Mouse (Mus musculus) heart, postnatal 0 days (tissue): ENCODE measurements around the gene Mrps2. TPM values are rescaled to one million over a fixed set of nuclear protein-coding genes. Genes with fewer than 3 reads are reported as not detected.
A peak's percentile ranks its signal among the peaks of the same experiment; 100 is the strongest.

ENCODE experiments used
- ATAC-seq: fragments of 200-750 bp; cut with Nextera tagmentation; 2 replicates; pipeline ENCODE4 v1.8.0; 2017; ENCODE audit warnings: low read depth, moderate number of reproducible peaks, moderate library complexity; ENCODE audit not compliant: insufficient read depth
- DNase-seq: peaks from one replicate; pipeline ENCODE4 v3.0.0-alpha.2; 2016; ENCODE audit warnings: low spot score
- H3K27ac ChIP-seq: fragments of 300-500 bp; sonication (generic); 2 replicates; pipeline ENCODE4 v1.5.1; 2014; ENCODE audit warnings: low read depth, mild to moderate bottlenecking
- H3K27me3 ChIP-seq: fragments of 300-500 bp; sonication (generic); 2 replicates; pipeline ENCODE4 v1.6.1; 2014; ENCODE audit warnings: low read length, mixed read lengths; ENCODE audit not compliant: control insufficient read depth, insufficient read depth
- H3K36me3 ChIP-seq: fragments of 300-500 bp; sonication (generic); replicated peaks from 2 replicates; pipeline ENCODE4 v1.6.1; 2014; ENCODE audit warnings: low read length, mixed read lengths; ENCODE audit not compliant: control insufficient read depth, insufficient read depth
- H3K4me1 ChIP-seq: fragments of 300-500 bp; sonication (generic); 2 replicates; pipeline ENCODE4 v1.6.1; 2014; ENCODE audit warnings: antibody characterized with exemption; ENCODE audit not compliant: control insufficient read depth, insufficient read depth
- H3K4me2 ChIP-seq: fragments of 300-500 bp; sonication (generic); 2 replicates; pipeline ENCODE4 v1.6.1; 2014; ENCODE audit warnings: low read depth, mild to moderate bottlenecking, low read length, moderate library complexity
- H3K4me3 ChIP-seq: fragments of 300-500 bp; sonication (generic); 2 replicates; pipeline ENCODE4 v1.5.1; 2014; ENCODE audit warnings: low read depth, low read length
- H3K9ac ChIP-seq: fragments of 300-500 bp; sonication (generic); replicated peaks from 2 replicates; pipeline ENCODE4 v1.6.1; 2014; ENCODE audit warnings: low read depth, low read length, mixed read lengths
- H3K9me3 ChIP-seq: fragments of 300-500 bp; sonication (generic); replicated peaks from 2 replicates; pipeline ENCODE4 v1.6.1; 2016; ENCODE audit warnings: low read length; ENCODE audit not compliant: control insufficient read depth
- CTCF ChIP-seq: IDR thresholded peaks from 2 replicates; pipeline ENCODE4 v1.5.1; 2016; ENCODE audit warnings: antibody characterized with exemption, control low read depth, low read depth
- EP300 ChIP-seq: IDR thresholded peaks from 2 replicates; pipeline ENCODE4 v1.6.1; 2016; ENCODE audit warnings: antibody characterized with exemption, low read depth
- WGBS: fragments of 180-500 bp; shearing (Covaris S2); extraction: QIAGEN DNeasy Blood & Tissue Kit; methylation state at CpG from one replicate; pipeline ENCODE4 v1.1.7; 2014; 5-methylcytosine and 5-hydroxymethylcytosine counted together
- polyA plus RNA-seq: library from polyadenylated mRNA; unstranded; fragments of >200 nt; fragmentation: Nextera tagmentation; extraction: Ambion mirVana; gene quantifications from 2 replicates; pipeline ENCODE4 v1.2.1, GENCODE M21; 2015
- total RNA-seq: library from RNA; depleted of rRNA; stranded (reverse); fragments of >200 nt; gene quantifications from 2 replicates; pipeline ENCODE4 v1.2.3, GENCODE M21; 2014; ENCODE audit warnings: low replicate concordance

Mrps2 gene
- total and polyA plus RNA-seq, 2 experiments from 2014 or later = 29.8 to 45.0 TPM

DNA sequence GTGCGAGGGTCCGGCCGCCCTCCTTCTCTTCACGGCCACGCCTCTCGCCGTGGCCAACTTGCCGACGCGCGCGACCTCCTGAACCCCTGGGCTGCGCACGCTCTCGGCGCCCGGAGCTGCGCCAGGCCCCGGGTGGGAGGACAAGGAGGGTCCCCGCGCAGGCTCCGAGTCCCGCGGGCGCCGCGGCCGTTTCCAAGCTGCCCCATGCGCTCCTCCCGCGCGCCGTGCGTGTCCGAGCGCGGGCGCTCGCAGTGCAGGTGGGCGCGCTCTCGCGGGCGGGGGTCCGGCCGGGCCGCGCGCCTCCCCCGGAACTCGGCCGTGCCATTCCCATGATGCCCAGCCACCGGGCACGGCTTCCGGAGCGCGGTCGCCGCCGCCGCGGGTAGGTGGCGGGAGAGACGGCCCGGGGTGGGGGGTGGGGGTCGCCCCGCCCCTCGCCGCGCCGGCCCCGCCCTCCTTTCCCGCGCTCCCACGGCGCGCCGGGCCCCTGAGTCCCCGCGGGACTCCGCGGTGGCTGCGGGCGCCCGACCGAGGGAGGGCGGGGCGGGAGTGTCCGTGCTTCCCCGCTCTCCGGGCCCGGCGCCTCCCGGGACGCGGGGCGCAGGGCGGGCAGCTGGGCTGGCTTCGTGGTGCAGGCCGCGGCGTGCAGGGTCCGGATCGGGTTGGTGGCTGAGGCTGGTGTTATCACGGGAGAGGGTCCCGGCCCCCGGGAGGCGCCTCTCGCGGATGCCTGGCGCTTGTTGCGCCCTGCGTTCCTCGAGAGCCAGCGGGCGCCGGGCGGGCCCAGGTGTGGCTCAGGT lies 21.2 kb upstream of the Mrps2 start, which contains the start of gene Ppp1r26:
Gene Ppp1r26 (plus strand): TSS at position 286 of the 800 bp plus-strand sequence.
- peak within 1 kb of the TSS; percentile 72 for H3K9ac ChIP-seq
- peak within 1 kb of the TSS; percentile 17; the same call in 1 of the 2 replicates for H3K27ac ChIP-seq
- H3K9me3 ChIP-seq = no peaks in the 10 kb centered on the region
- DNase-seq (peak; percentile 12), ATAC-seq (peak; percentile 62)
- peak within 1 kb of the TSS; percentile 96 for H3K4me2 ChIP-seq
- no peak for TF ChIP-seq EP300
- TF ChIP-seq CTCF = no peak
- no peaks in the 10 kb centered on the region for H3K36me3 ChIP-seq
- WGBS = under 1% methylated on average over 52 of the region's 118 CpGs
- H3K4me1 ChIP-seq = peaks cover 8% of the 10 kb centered on the region
- H3K4me3 ChIP-seq = peak within 1 kb of the TSS; percentile 73
- no peaks in the 10 kb centered on the region for H3K27me3 ChIP-seq

DNA sequence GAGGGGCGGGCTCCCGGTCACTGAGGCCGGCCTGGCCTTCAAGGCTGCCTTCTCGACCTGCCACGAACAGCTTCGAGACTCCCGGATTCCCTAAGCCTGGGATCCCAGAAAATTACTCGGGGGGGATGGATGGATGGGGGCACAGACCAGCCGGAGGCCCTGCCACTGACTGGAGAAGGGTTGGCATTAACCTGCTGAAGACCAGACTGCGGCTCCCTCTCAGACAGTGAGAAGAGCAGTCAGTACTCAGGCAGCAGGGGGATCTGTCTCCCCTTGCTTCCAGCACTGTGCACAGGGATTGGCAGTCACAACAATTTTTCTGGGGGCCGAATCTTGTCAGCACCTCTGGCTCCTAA lies 20.6 kb upstream of the Mrps2 start:
- Histone ChIP-seq H3K4me3 (peak overlapping the region; percentile 73), H3K27me3 (no peaks in the 10 kb centered on the region), H3K36me3 (no peaks in the 10 kb centered on the region), H3K27ac (no peak overlapping the region), H3K9ac (peak overlapping the region; percentile 72), H3K4me2 (peak overlapping the region; percentile 96), H3K9me3 (no peaks in the 10 kb centered on the region), H3K4me1 (peaks cover 8% of the 10 kb centered on the region)
- DNase-seq (no peak), ATAC-seq (no peak)
- 11% methylated on average over 11 of the region's 11 CpGs for WGBS
- TF ChIP-seq EP300 = no peak
- no peak for TF ChIP-seq CTCF

DNA sequence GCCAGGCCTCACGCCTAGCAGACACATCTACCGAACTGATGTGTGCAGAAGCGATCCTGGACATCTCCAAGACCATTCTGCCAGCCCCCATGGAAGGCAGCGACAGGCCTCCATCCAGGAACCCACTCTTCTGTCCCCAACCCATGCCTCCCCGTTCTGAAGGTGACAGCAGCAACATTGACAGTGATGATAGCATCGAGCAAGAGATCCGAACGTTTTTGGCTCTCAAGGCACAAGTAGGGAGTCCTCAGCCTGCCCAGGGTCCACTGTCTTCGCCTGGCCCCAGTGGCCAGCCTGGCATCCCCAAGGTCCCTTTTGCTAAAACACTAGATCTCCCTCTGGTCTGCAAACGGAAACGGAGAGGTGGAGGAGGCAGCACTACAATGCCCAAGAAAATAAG lies 16.2 kb upstream of the Mrps2 start:
- TF ChIP-seq EP300 (no peak), CTCF (no peak)
- no peak for DNase-seq
- ATAC-seq = no peak
- H3K27ac ChIP-seq = no peak overlapping the region
- 0 out of 2 replicates have a peak, but pooled peaks cover 2% of the 10 kb centered on the region for H3K4me1 ChIP-seq
- H3K4me3 ChIP-seq = no peak overlapping the region
- H3K9ac ChIP-seq = no peak overlapping the region
- H3K9me3 ChIP-seq = no peaks in the 10 kb centered on the region
- 85% methylated on average over 11 of the region's 11 CpGs for WGBS
- H3K36me3 ChIP-seq = no peaks in the 10 kb centered on the region
- no peaks in the 10 kb centered on the region for H3K27me3 ChIP-seq
- no peak overlapping the region for H3K4me2 ChIP-seq

DNA sequence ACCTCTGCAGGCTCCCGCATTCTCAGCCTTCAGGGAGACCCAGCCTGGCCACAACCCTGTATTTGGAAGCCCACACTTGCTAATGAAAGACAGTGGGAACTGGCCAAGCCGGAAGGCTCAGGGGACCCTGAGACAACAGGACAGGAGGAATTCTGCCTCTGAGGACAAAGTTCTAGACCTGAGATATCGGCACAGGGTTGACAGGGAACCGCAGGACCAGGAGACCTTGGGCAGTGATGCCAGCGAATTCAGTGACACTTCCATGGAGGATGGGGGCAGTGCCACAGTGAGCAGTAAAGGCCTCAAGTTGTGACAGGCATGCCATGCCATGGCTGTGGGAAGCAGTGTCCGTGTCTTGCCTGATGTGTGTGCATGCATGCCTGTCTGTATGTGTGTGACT lies 14.3 kb upstream of the Mrps2 start:
- ATAC-seq (no peak), DNase-seq (no peak)
- Histone ChIP-seq H3K9ac (no peak overlapping the region), H3K27me3 (no peaks in the 10 kb centered on the region), H3K4me3 (no peak overlapping the region), H3K4me1 (no peaks in the 10 kb centered on the region), H3K27ac (no peak overlapping the region), H3K4me2 (no peak overlapping the region), H3K9me3 (no peaks in the 10 kb centered on the region), H3K36me3 (no peaks in the 10 kb centered on the region)
- WGBS = 77% methylated on average over 6 of the region's 6 CpGs
- no peak for TF ChIP-seq EP300
- no peak for TF ChIP-seq CTCF

DNA sequence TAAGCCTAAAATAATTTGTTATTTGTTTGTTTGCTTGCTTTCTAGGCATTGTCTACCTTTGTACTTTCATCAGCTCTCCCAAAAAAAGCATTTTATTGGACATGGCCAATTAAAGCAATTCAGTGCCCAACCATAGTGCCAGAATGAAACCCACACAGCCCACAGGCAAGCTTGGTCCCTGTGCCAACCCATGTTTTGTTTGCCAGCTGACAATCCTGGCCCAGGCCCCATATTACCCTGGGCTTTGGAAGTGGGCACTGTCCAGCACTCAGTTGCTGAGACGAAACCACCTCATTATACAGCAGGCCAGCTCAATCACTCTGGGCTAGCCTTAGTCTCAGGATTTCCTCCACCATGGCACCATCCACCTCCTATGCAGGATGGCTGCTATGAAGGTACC lies 11.2 kb upstream of the Mrps2 start:
- Histone ChIP-seq H3K27me3 (no peaks in the 10 kb centered on the region), H3K27ac (no peak overlapping the region), H3K4me3 (no peak overlapping the region), H3K9ac (no peak overlapping the region), H3K4me1 (no peaks in the 10 kb centered on the region), H3K9me3 (no peaks in the 10 kb centered on the region), H3K36me3 (no peaks in the 10 kb centered on the region), H3K4me2 (no peak overlapping the region)
- TF ChIP-seq CTCF = no peak
- TF ChIP-seq EP300 = no peak
- ATAC-seq (no peak), DNase-seq (no peak)
- WGBS = 69% methylated on average over 1 of the region's 1 CpGs

DNA sequence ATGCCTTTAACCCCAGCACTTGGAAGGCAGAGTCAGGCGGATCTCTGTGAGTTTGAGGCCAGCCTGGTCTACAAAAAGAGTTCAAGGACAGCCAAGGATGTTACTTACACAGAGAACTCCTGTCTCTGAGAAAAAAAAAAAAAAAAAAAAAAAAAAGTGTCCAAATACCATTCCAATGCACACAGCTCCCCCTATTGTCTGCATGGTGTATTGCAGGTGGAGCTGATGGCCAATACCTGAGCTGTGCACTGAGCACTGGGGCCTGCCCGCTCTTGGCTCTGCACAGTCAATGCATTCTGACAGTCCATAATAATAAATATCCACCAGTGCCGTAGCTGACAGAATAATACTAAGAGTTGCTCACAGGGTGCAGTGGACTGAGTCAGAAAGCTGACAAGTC lies 3.9 kb upstream of the Mrps2 start:
- Histone ChIP-seq H3K27ac (no peak overlapping the region), H3K36me3 (no peaks in the 10 kb centered on the region), H3K4me2 (no peak overlapping the region), H3K9ac (no peak overlapping the region), H3K27me3 (0 out of 2 replicates have a peak, but pooled peaks cover 4% of the 10 kb centered on the region), H3K4me1 (peaks cover 6% of the 10 kb centered on the region; the same call in 1 of the 2 replicates), H3K9me3 (no peaks in the 10 kb centered on the region), H3K4me3 (no peak overlapping the region)
- no peak for DNase-seq
- TF ChIP-seq EP300 (no peak), CTCF (peak; percentile 49)
- no peak for ATAC-seq
- 43% methylated on average over 3 of the region's 3 CpGs for WGBS
